Mouse (Mus musculus): ENCODE measurements around the gene Nucb1.

DNA sequence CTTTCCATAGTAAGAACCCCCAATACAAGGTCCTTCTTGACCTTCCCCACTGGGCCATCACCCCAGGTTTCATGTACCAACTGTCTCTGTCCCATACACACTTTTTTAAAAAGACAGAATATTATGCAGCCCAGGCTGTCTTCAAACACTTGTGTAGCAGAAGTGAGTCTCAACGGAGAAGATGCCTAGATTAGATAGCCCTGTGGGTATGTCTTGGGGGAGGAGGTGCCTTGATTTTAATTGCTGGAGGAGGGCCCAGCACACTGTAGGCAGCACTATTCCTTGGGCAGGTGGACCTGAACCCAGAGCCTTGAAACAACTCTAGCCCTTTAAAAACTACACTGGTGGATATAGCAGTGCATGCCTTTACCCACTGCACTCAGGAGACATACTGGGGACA, 28.0 kb downstream of the Nucb1 start:
- no peak for TF ChIP-seq CTCF (IDR thresholded peaks at IDR 0.05; ENCODE audit: borderline replicate concordance, extremely low read depth, insufficient read depth, insufficient read length)
- TF ChIP-seq POLR2A (IDR thresholded peaks at IDR 0.05; ENCODE audit: borderline replicate concordance, extremely low read depth, insufficient read depth, insufficient read length, poor library complexity, severe bottlenecking): no peak

Data from brain, embryonic 14.5 days (tissue).